Mouse (Mus musculus) Patski (cell line): ENCODE measurements at regions not wholly inside any gene's neighbourhood (a gene's known extent, or its start where the extent isn't known, plus 50 kb on each side); places are given as distances from the start of the nearest gene placed in this dataset.

Source experiments
- ATAC-seq: fragments of 100-300 bp; one replicate; pipeline ENCODE4 v1.8.0; 2021
- CTCF ChIA-PET: fragments of 350-600 bp; sonication (Branson Sonifier 250); formaldehyde crosslinking; loops from one replicate; lab custom pipeline; 2022; ENCODE audit warnings: inconsistent platforms; lab: Charles Lee
- POLR2A ChIA-PET: fragments of 350-600 bp; sonication (Branson Sonifier 250); formaldehyde crosslinking; loops from one replicate; lab custom pipeline; 2022; ENCODE audit warnings: antibody characterized with exemption, inconsistent platforms; lab: Charles Lee
- DNase-seq: peaks from one replicate; pipeline ENCODE4 v3.0.0-alpha.2; 2011; ENCODE audit warnings: low read depth, low spot score
- H3K27me3 ChIP-seq: fragments of 371-371 bp; one replicate; pipeline ENCODE4 v1.5.1; 2021
- CTCF ChIP-seq: fragments of 100-300 bp; IDR thresholded peaks from one replicate; pipeline ENCODE4 v1.5.1; 2021
- in situ Hi-C: fragments of 300-500 bp; cut with MboI; formaldehyde crosslinking; loops from 3 replicates; pipeline ENCODE4 v1.11.1; 2018; ENCODE audit warnings: low pct_unique_long_range_greater_than_20kb, mixed read lengths

GRCm38 (mm10) chr10:125764402-125765102, 201.4 kb upstream of the Lrig3 start:
- H3K27me3 ChIP-seq, result no peaks in the 10 kb centered on the region
- TF ChIP-seq CTCF, result peak; percentile 84
- ATAC-seq, result peak; percentile 79
- POLR2A ChIA-PET, result no interaction called here
- CTCF ChIA-PET, result interaction anchor here (1.1 to 1.6 kb wide), 4 partner anchors 8 to 459 kb away, joined by 3 to 4 read pairs (median 3); no protein-coding TSS in a partner anchor
- in situ Hi-C loops, result no loop called here
- peak; percentile 15 for DNase-seq

- no peak for TF ChIP-seq CTCF
- H3K27me3 ChIP-seq, result no peaks in the 10 kb centered on the region
- ChIA-PET POLR2A (no interaction called here), CTCF (interaction anchor here (1.1 to 1.6 kb wide), 4 partner anchors 9 to 459 kb away, joined by 3 to 4 read pairs (median 3); no protein-coding TSS in a partner anchor)
- DNase-seq (no peak), ATAC-seq (no peak)
- in situ Hi-C loops, result no loop called here
These were observed 200.7 kb upstream of the Lrig3 start for GRCm38 (mm10) chr10:125765103-125765820.

GRCm38 (mm10) chr10:125768281-125768680, 197.7 kb upstream of the Lrig3 start:
- ATAC-seq, result no peak
- ChIA-PET POLR2A (no interaction called here), CTCF (interaction anchor here (1.1 kb wide), 1 partner anchor 220 kb away, joined by 3 read pairs; no protein-coding TSS in a partner anchor)
- in situ Hi-C loops, result no loop called here
- no peak for TF ChIP-seq CTCF
- H3K27me3 ChIP-seq, result no peaks in the 10 kb centered on the region
- no peak for DNase-seq

DNA sequence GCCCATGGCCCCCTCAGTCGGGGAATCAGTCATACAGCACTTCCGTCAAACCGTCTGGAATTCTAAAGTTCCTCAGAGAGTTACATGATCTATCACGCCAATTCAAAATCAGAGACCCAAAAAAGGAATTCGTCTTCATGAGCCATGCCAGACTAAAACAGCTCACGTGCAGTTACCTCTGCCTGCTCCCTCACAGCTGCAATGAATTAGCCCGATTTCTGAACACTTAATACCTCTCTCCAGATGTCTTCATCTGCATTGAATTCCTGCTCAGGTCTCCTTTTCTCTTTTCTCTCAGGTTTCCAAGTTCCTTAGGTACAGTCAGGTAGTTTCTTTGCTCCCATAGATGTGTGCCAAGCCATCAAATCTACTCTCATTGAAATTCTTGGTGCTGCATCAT, 192.4 kb upstream of the Lrig3 start:
- CTCF ChIA-PET, result interaction anchor here (0.6 kb wide), 1 partner anchor 10 kb away, joined by 4 read pairs; no protein-coding TSS in a partner anchor
- in situ Hi-C loops, result no loop called here
- no peak for DNase-seq
- no peak for TF ChIP-seq CTCF
- POLR2A ChIA-PET, result no interaction called here
- no peaks in the 10 kb centered on the region for H3K27me3 ChIP-seq
- ATAC-seq, result no peak

GRCm38 (mm10) chr10:125782486-125782885, 183.5 kb upstream of the Lrig3 start:
- CTCF ChIA-PET, result interaction anchor here (1.5 kb wide), 1 partner anchor 20 kb away, joined by 5 read pairs; no protein-coding TSS in a partner anchor
- in situ Hi-C loops, result loop anchor here (25.0 kb wide), 2 partner anchors 555 to 755 kb away; no protein-coding TSS in a partner anchor
- TF ChIP-seq CTCF, result no peak
- POLR2A ChIA-PET, result no interaction called here
- DNase-seq, result no peak
- ATAC-seq, result no peak
- peaks cover 3% of the 10 kb centered on the region for H3K27me3 ChIP-seq

- peak; percentile 64 for TF ChIP-seq CTCF
- no peak for ATAC-seq
- CTCF ChIA-PET, result interaction anchor here (0.9 to 1.9 kb wide), 6 partner anchors 16 to 747 kb away, joined by 3 to 6 read pairs (median 4); no protein-coding TSS in a partner anchor
- POLR2A ChIA-PET, result no interaction called here
- no peaks in the 10 kb centered on the region for H3K27me3 ChIP-seq
- no peak for DNase-seq
- in situ Hi-C loops, result loop anchor here (25.0 kb wide), 2 partner anchors 552 to 752 kb away; no protein-coding TSS in a partner anchor
These were observed 181.1 kb upstream of the Lrig3 start for GRCm38 (mm10) chr10:125784896-125785295.

DNA sequence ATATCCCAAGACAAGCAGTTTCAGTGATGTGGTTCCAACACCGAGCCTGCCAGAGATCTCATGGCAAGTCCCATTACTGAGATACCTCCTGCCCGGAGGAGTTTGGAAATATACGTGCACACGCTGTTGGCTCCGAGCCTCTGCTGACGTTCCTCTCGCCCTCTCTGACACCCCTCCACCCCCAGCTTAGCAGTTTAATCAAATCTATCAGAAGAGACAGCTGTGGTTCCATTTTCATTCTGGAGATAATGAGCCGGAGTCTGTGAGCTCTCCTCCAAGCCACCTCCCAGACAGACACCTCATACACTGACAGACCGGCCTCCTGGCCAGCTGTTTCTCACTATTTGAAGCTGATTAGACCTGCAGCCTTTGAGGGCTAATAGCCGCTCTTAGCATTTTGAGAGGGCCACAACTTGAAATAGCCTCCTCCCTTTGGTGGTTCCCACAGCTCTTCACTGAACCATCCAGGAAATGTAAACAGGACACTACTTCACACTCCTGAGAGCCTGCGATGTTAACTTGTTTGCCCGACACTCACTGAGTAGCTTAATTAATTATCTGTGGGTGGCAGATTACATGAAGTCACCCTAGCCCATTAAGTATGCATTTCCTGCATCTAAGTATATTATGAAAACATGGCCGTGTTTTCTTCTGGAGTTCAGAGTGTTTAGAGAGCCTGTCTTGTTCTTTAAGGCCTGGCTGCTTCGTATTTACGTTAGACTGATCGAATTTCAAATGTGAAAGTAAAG, 180.3 kb upstream of the Lrig3 start:
- DNase-seq (no peak), ATAC-seq (no peak)
- H3K27me3 ChIP-seq, result no peaks in the 10 kb centered on the region
- in situ Hi-C loops, result loop anchor here (25.0 kb wide), 2 partner anchors 552 to 752 kb away; no protein-coding TSS in a partner anchor
- TF ChIP-seq CTCF, result no peak
- ChIA-PET CTCF (interaction anchor here (0.9 to 1.9 kb wide), 7 partner anchors 12 to 746 kb away, joined by 3 to 6 read pairs (median 4); no protein-coding TSS in a partner anchor), POLR2A (no interaction called here)

DNA sequence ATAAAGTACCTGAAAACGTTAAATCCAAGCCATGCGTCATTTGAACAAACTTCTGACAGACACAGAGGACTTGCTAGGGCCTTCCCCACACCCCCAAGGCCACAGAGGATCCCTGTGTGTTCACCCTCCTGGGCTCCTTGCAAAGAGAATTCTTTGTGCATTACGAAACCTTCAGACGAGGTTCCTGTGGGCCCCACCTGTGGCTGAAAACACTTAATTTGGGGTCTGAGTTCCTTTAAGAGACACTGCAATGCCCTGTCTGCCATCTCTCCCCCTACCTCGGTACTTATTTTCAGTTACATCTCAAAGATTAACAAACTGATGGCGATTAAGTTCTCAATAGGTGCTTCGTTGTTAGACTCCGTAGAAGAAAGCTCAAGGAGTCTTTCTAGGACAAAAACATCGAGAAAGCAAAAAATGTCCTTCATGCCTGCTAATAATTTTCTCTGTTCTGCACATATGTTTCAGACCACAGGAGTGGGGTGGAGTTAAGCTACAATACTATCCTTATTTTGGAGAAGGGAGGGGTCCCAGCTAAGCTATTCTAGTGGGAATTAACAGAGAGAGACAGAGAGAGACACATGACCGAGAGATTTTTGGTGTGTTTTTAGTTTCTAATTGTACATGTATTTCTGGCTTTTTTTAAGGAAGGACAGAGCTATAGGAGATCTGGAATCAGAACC, 179.6 kb upstream of the Lrig3 start:
- ATAC-seq, result no peak
- H3K27me3 ChIP-seq, result no peaks in the 10 kb centered on the region
- CTCF ChIA-PET, result interaction anchor here (0.9 to 1.5 kb wide), 5 partner anchors 12 to 745 kb away, joined by 3 to 5 read pairs (median 4); no protein-coding TSS in a partner anchor
- DNase-seq, result no peak
- in situ Hi-C loops, result loop anchor here (25.0 kb wide), 2 partner anchors 551 to 751 kb away; no protein-coding TSS in a partner anchor
- no peak for TF ChIP-seq CTCF
- POLR2A ChIA-PET, result interaction anchor here (1.3 kb wide), 1 partner anchor 72 kb away, joined by 3 read pairs; no protein-coding TSS in a partner anchor

DNA sequence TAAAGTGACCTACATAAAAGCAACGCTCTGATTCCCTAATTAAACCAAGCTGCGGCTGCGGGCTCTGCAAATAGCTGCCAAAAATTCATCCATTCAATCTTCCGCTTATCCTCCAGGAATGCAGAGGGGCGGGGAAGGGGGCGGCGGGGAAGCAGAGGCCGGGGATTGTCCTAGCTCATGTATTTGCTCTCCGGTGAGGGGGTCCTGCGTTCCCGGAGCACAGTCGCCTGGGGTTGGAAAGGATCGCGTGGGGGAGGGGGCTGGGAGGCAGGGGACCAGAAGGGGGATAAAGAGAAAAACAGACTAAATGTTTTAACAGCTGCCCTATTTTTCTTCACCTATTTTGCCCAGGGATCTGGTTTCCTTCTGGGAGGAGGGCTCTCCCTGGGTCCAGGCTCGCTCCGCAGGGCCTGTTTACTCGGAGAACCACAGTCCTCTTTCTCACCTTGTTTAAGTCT, 179.1 kb upstream of the Lrig3 start:
- no peaks in the 10 kb centered on the region for H3K27me3 ChIP-seq
- CTCF ChIA-PET, result interaction anchor here (0.6 to 1.5 kb wide), 3 partner anchors 12 to 312 kb away, joined by 3 to 4 read pairs (median 3); no protein-coding TSS in a partner anchor
- POLR2A ChIA-PET, result interaction anchor here (1.3 kb wide), 1 partner anchor 71 kb away, joined by 3 read pairs; no protein-coding TSS in a partner anchor
- no peak for DNase-seq
- TF ChIP-seq CTCF, result no peak
- in situ Hi-C loops, result loop anchor here (25.0 kb wide), 2 partner anchors 550 to 750 kb away; no protein-coding TSS in a partner anchor
- no peak for ATAC-seq
